Mouse (Mus musculus): ENCODE measurements at regions not wholly inside any gene's neighbourhood (a gene's known extent, or its start where the extent isn't known, plus 50 kb on each side); places are given as distances from the start of the nearest gene placed in this dataset.
"Not testable (repeated sequence)": the region's sequence is repeated elsewhere in the genome, so short reads cannot be mapped to it uniquely, and the experiment has no call there.

DNA sequence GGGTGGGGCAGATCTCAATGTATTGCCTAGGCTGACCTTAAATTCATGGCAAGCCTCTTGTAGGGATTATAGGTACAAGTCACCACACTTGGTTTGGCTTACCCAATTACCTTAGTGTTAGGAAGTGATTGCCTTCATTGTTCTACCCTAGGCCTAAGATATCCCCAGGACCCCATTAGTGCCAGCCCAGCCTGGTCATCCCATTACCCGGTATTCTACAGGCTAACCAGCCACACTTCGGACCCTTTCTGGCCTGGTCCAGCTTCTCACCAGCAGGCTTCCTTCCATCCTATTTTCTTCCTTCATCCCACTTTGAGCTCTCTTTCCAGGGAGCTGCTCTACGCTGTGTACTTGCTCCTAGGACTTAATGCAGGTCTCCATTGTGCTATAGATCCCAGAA, 59.5 kb downstream of the Tex35 start:
- ATAC-seq (replicated peaks in 1 of 2; ENCODE audit: insufficient read depth in 1 of 2, low FRiP score in 2 of 2, low TSS enrichment in 1 of 2, low read depth in 1 of 2, poor library complexity in 2 of 2, severe bottlenecking in 2 of 2), result no peak

GRCm38 (mm10) chr1:157048201-157048923, 60.1 kb downstream of the Tex35 start:
- peak; percentile 82 to 83 for ATAC-seq (replicated peaks in 1 of 2; ENCODE audit: insufficient read depth in 1 of 2, low FRiP score in 2 of 2, low TSS enrichment in 1 of 2, low read depth in 1 of 2, poor library complexity in 2 of 2, severe bottlenecking in 2 of 2)

GRCm38 (mm10) chr1:157047751-157048200, 60.7 kb downstream of the Tex35 start:
- peak; percentile 25 to 30; a peak in 3 of 4 replicates for ATAC-seq (replicated peaks in 1 of 2; ENCODE audit: insufficient read depth in 1 of 2, low FRiP score in 2 of 2, low TSS enrichment in 1 of 2, low read depth in 1 of 2, poor library complexity in 2 of 2, severe bottlenecking in 2 of 2)

- ATAC-seq (replicated peaks in 1 of 2; ENCODE audit: insufficient read depth in 1 of 2, low FRiP score in 2 of 2, low TSS enrichment in 1 of 2, low read depth in 1 of 2, poor library complexity in 2 of 2, severe bottlenecking in 2 of 2), result no peak
These were observed 61.7 kb downstream of the Tex35 start for GRCm38 (mm10) chr1:157046760-157047182.

GRCm38 (mm10) chr1:157039836-157040196, 68.7 kb downstream of the Tex35 start:
- no peak for ATAC-seq (replicated peaks in 1 of 2; ENCODE audit: insufficient read depth in 1 of 2, low FRiP score in 2 of 2, low TSS enrichment in 1 of 2, low read depth in 1 of 2, poor library complexity in 2 of 2, severe bottlenecking in 2 of 2)

DNA sequence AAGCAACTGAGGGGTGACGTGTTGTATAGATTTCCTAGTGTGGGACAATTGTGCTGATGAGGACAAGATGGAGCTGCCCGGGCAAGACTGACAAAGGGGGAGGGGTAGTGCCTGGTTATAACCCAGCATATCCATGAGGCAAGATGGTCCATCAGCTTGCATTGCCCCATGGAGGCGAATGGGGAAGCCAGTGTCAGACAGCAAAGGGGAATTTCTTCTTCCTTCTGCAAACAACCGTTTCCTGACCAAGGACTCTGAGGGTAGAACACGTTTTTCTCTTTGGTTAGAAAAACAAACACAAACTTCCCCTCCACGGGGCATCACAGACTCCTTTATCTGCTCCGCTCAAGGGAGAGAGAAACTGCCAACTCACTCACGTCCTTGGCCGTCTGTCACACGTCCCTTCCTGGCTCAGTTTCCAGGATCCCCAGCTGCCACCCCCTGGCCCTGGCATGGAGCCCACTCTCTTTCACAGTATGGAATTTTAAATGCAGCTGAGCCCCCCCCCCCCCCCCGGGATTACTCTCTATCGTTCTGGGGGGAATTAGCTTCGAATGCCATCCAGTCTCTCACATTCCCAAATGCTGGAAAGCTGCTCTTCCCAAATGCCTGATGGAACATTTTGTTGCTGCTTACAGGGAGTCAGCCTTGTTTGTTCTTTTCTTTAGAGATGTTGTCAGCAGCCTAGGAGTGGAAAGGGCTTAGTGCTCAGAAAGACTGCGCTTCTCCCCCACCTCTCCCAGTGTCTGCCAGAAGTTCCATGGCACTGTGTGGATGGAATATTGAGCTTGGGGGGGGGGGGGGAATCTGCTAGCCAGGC, 69.3 kb downstream of the Tex35 start:
- ATAC-seq (replicated peaks in 1 of 2; ENCODE audit: insufficient read depth in 1 of 2, low FRiP score in 2 of 2, low TSS enrichment in 1 of 2, low read depth in 1 of 2, poor library complexity in 2 of 2, severe bottlenecking in 2 of 2), result peak; percentile 89 to 92

GRCm38 (mm10) chr1:157038111-157039008, 70.1 kb downstream of the Tex35 start:
- peak; percentile 31 to 38; a peak in 3 of 4 replicates for ATAC-seq (replicated peaks in 1 of 2; ENCODE audit: insufficient read depth in 1 of 2, low FRiP score in 2 of 2, low TSS enrichment in 1 of 2, low read depth in 1 of 2, poor library complexity in 2 of 2, severe bottlenecking in 2 of 2)

GRCm38 (mm10) chr1:157037246-157037991, 71.1 kb downstream of the Tex35 start:
- no peak for ATAC-seq (replicated peaks in 1 of 2; ENCODE audit: insufficient read depth in 1 of 2, low FRiP score in 2 of 2, low TSS enrichment in 1 of 2, low read depth in 1 of 2, poor library complexity in 2 of 2, severe bottlenecking in 2 of 2)

- ATAC-seq (replicated peaks in 1 of 2; ENCODE audit: insufficient read depth in 1 of 2, low FRiP score in 2 of 2, low TSS enrichment in 1 of 2, low read depth in 1 of 2, poor library complexity in 2 of 2, severe bottlenecking in 2 of 2), result no peak
These were observed 71.7 kb downstream of the Tex35 start for GRCm38 (mm10) chr1:157036779-157037178.

- ATAC-seq (replicated peaks in 1 of 2; ENCODE audit: insufficient read depth in 1 of 2, low FRiP score in 2 of 2, low TSS enrichment in 1 of 2, low read depth in 1 of 2, poor library complexity in 2 of 2, severe bottlenecking in 2 of 2), result not testable (repeated sequence)
These were observed 73.3 kb downstream of the Tex35 start for GRCm38 (mm10) chr1:157035221-157035620.

DNA sequence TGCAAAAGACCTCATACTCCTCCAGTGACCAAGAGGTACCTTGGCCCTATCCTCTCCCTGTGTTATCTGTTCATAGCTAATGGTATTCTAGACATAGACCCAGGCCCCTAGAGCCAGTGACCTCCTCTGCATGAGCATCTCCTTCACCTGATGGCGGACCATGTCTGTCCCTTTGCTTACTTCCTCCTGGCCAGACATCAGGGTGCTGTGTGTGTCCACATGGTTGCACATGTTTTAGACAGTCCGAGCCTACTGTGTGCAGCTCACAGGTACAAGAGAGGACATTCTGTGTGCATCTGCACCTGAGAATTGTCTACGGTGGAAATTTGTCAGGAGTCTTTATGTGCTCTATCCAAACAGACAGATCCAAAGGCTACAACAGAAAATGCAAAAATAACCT, 79.8 kb downstream of the Tex35 start:
- no peak for ATAC-seq (replicated peaks in 1 of 2; ENCODE audit: insufficient read depth in 1 of 2, low FRiP score in 2 of 2, low TSS enrichment in 1 of 2, low read depth in 1 of 2, poor library complexity in 2 of 2, severe bottlenecking in 2 of 2)

GRCm38 (mm10) chr1:157027681-157028080, 80.8 kb downstream of the Tex35 start:
- ATAC-seq (replicated peaks in 1 of 2; ENCODE audit: insufficient read depth in 1 of 2, low FRiP score in 2 of 2, low TSS enrichment in 1 of 2, low read depth in 1 of 2, poor library complexity in 2 of 2, severe bottlenecking in 2 of 2), result no peak

- ATAC-seq (replicated peaks in 1 of 2; ENCODE audit: insufficient read depth in 1 of 2, low FRiP score in 2 of 2, low TSS enrichment in 1 of 2, low read depth in 1 of 2, poor library complexity in 2 of 2, severe bottlenecking in 2 of 2), result no peak
These were observed 84.0 kb upstream of the Ralgps2 start for GRCm38 (mm10) chr1:157023462-157023861.

DNA sequence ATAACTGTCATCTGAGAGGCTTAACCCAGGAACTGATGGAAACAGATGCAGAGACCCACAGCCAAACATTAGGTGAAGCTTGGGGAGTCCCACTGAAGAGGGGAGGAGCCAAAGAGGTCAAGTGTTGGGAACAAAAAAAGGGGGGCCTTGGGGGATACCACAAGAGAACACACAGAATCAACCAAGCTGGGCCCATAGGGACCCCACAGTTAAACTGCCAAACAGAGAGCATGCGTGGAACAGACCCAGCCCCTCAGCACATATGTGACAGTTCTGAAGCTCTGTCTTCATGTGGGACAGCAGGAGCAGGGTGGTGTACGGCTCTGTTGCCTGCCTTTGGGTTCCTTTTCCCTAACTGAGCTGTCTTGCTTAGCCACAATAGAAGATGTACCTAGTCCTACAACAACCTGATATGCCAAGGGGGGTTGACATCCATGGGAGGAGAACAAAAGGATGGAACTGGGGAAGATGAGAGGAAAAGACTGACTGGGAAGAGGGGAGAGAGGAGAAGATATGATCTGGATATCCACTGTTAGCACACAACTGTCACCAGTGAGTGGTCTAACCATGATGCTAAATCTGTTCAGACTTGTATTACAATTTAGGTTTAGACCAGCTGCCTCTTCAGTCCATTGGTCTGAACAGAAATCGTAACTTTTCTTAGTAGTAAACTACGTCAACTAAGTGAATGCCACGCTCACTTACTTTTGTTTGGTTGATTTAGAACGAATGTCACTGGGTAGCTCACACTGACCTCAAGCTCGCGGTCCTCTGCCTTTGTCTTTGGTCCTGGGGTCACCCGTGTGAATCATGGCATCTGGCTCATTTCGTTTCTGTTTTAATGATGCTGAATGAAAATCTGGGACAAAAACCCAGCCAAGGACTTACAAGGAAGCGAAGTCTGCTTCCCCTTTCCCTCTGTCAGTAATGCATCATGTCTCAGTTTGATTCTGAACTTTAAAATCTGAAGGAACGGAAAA, 83.3 kb upstream of the Ralgps2 start:
- ATAC-seq (replicated peaks in 1 of 2; ENCODE audit: insufficient read depth in 1 of 2, low FRiP score in 2 of 2, low TSS enrichment in 1 of 2, low read depth in 1 of 2, poor library complexity in 2 of 2, severe bottlenecking in 2 of 2), result no peak

DNA sequence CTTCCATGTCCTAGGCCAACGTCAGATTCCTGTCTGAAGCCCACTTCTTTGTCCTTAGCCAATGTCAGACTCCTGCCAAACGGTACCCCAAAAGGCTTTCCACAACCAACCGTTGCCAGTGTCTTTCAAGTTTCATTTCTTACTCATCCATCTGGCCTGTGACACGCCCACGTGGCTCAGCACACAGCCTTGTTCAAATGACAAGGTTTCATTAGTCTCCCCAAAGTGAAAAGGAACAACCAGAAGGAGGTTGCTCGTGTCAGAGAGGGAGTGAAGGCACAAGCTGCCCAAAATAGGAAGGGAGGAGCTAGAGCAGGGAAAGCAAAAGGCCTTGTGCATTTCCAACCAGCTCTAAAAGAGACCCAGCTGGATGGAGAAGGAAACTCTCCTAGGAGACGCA, 80.5 kb upstream of the Ralgps2 start:
- no peak for ATAC-seq (replicated peaks in 1 of 2; ENCODE audit: insufficient read depth in 1 of 2, low FRiP score in 2 of 2, low TSS enrichment in 1 of 2, low read depth in 1 of 2, poor library complexity in 2 of 2, severe bottlenecking in 2 of 2)

DNA sequence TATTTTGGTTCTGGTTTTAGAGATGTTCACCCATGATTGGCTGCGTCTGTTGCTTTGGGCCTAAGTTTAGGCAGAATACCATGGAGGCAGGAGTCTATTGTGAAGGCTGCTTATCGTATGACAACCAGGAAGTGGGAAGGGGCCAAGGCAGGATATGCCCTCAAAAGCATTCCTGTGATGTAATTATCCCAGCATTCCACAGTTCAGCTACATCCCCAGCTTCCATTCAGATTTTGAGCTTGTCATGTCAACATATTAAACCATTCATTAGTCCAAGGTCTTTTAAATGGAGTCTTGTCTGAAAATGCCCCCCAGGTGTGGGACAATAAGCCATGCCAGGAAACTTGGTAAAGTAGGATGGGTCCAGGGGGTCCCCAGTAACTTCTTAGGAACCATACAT, 79.3 kb upstream of the Ralgps2 start:
- ATAC-seq (replicated peaks in 1 of 2; ENCODE audit: insufficient read depth in 1 of 2, low FRiP score in 2 of 2, low TSS enrichment in 1 of 2, low read depth in 1 of 2, poor library complexity in 2 of 2, severe bottlenecking in 2 of 2), result no peak
